Mouse (Mus musculus): ENCODE data around the gene Tmem136. TPM values are rescaled to one million over a fixed set of nuclear protein-coding genes. Genes with fewer than 3 reads are reported as not detected.

The Tmem136 gene
- total RNA-seq, 2 experiments from 2014 or later: 6.1 to 6.7 TPM

- intact Hi-C loops (cut with DNase I): no loop called here
Observed at GRCm38 (mm10) chr9:43110286-43110980, 5.9 kb downstream of the Tmem136 start.

GRCm38 (mm10) chr9:43109125-43109524, 7.2 kb downstream of the Tmem136 start:
- intact Hi-C loops (cut with DNase I): no loop called here
- no peak for DNase-seq (ENCODE audit: low spot score)

More at GRCm38 (mm10) chr9:43110286-43110980, 5.9 kb downstream of the Tmem136 start:
- no peak for DNase-seq (ENCODE audit: low spot score)

GRCm38 (mm10) chr9:43108721-43109120, 7.6 kb downstream of the Tmem136 start:
- DNase-seq (ENCODE audit: low spot score): no peak
- intact Hi-C loops (cut with DNase I): no loop called here

GRCm38 (mm10) chr9:43108081-43108480, 8.3 kb downstream of the Tmem136 start:
- intact Hi-C loops (cut with DNase I): no loop called here
- DNase-seq (ENCODE audit: low spot score): no peak

GRCm38 (mm10) chr9:43107555-43107954, 8.8 kb downstream of the Tmem136 start:
- DNase-seq (ENCODE audit: low spot score): no peak
- intact Hi-C loops (cut with DNase I): loop anchor here (1.0 kb wide), 1 partner anchor 107 kb away; no protein-coding TSS in a partner anchor

GRCm38 (mm10) chr9:43107187-43107517, 9.2 kb downstream of the Tmem136 start, which contains the start of gene Arhgef12:
Arhgef12 (minus strand) TSS chr9:43107239.
- DNase-seq (ENCODE audit: low spot score): peak; percentile 36
- intact Hi-C loops (cut with DNase I): loop anchor here (1.0 kb wide), 1 partner anchor 107 kb away; no protein-coding TSS in a partner anchor

- intact Hi-C loops (cut with DNase I): loop anchor here (1.0 kb wide), 1 partner anchor 106 kb away; no protein-coding TSS in a partner anchor
- DNase-seq (ENCODE audit: low spot score): no peak
Observed at GRCm38 (mm10) chr9:43106426-43107186, 9.8 kb downstream of the Tmem136 start.

- intact Hi-C loops (cut with DNase I): no loop called here
- DNase-seq (ENCODE audit: low spot score): peak; percentile 90
Observed at GRCm38 (mm10) chr9:43105664-43106361, 10.6 kb downstream of the Tmem136 start.

GRCm38 (mm10) chr9:43104873-43105663, 11.3 kb downstream of the Tmem136 start:
- intact Hi-C loops (cut with DNase I): no loop called here
- no peak for DNase-seq (ENCODE audit: low spot score)

GRCm38 (mm10) chr9:43104526-43104872, 11.9 kb downstream of the Tmem136 start:
- intact Hi-C loops (cut with DNase I): no loop called here
- no peak for DNase-seq (ENCODE audit: low spot score)

- no peak for DNase-seq (ENCODE audit: low spot score)
- intact Hi-C loops (cut with DNase I): loop anchor here (2.0 kb wide), 1 partner anchor 19 kb away; no protein-coding TSS in a partner anchor
Observed at GRCm38 (mm10) chr9:43103675-43104299, 12.6 kb downstream of the Tmem136 start.

- DNase-seq (ENCODE audit: low spot score): no peak
- intact Hi-C loops (cut with DNase I): loop anchor here (2.0 kb wide), 1 partner anchor 18 kb away; no protein-coding TSS in a partner anchor
Observed at GRCm38 (mm10) chr9:43102931-43103330, 13.4 kb downstream of the Tmem136 start.

GRCm38 (mm10) chr9:43101936-43102595, 14.3 kb downstream of the Tmem136 start:
- DNase-seq (ENCODE audit: low spot score): no peak
- intact Hi-C loops (cut with DNase I): loop anchor here (2.0 kb wide), 1 partner anchor 17 kb away; no protein-coding TSS in a partner anchor

GRCm38 (mm10) chr9:43098922-43099321, 17.4 kb downstream of the Tmem136 start:
- no peak for DNase-seq (ENCODE audit: low spot score)
- intact Hi-C loops (cut with DNase I): no loop called here

GRCm38 (mm10) chr9:43097801-43098557, 18.4 kb downstream of the Tmem136 start:
- intact Hi-C loops (cut with DNase I): no loop called here
- DNase-seq (ENCODE audit: low spot score): no peak

GRCm38 (mm10) chr9:43096337-43096736, 20.0 kb downstream of the Tmem136 start:
- no peak for DNase-seq (ENCODE audit: low spot score)
- intact Hi-C loops (cut with DNase I): no loop called here

- intact Hi-C loops (cut with DNase I): loop anchor here (5.0 kb wide), 1 partner anchor 58 kb away; no protein-coding TSS in a partner anchor
- no peak for DNase-seq (ENCODE audit: low spot score)
Observed at GRCm38 (mm10) chr9:43094828-43095227, 21.5 kb downstream of the Tmem136 start.

GRCm38 (mm10) chr9:43093803-43094202, 22.6 kb downstream of the Tmem136 start:
- DNase-seq (ENCODE audit: low spot score): no peak
- intact Hi-C loops (cut with DNase I): loop anchor here (5.0 kb wide), 1 partner anchor 57 kb away; no protein-coding TSS in a partner anchor
